Mouse (Mus musculus): Measurements from ENCODE around the gene Tmem130. TPM values are rescaled to one million over a fixed set of nuclear protein-coding genes. Genes with fewer than 3 reads are reported as not detected.

Tmem130 gene
- polyA plus RNA-seq, 2 experiments = 0.79 TPM; not detected in 1

- Histone ChIP-seq H3K36me3 (ENCODE audit: control insufficient read depth, insufficient read depth, low read length) (no peaks in the 10 kb centered on the region), H3K27ac (replicated peaks; ENCODE audit: low read depth, low read length) (no peak overlapping the region), H3K4me3 (replicated peaks; ENCODE audit: low read length) (no peak overlapping the region), H3K4me1 (ENCODE audit: control insufficient read depth, insufficient read depth, low read length) (no peaks in the 10 kb centered on the region), H3K4me2 (replicated peaks; ENCODE audit: low read depth, low read length, severe bottlenecking) (no peak overlapping the region), H3K9me3 (ENCODE audit: control insufficient read depth, low read length) (no peaks in the 10 kb centered on the region), H3K27me3 (ENCODE audit: control insufficient read depth, insufficient read depth, low read length) (no peaks in the 10 kb centered on the region), H3K9ac (ENCODE audit: low read depth, low read length, severe bottlenecking) (no peak overlapping the region)
- DNase-seq (ENCODE audit: low spot score) (no peak), ATAC-seq (ENCODE audit: low FRiP score, low read depth) (no peak)
- 64% methylated on average over 20 of the region's 20 CpGs for WGBS
- no peak for TF ChIP-seq POLR2A (IDR thresholded peaks at IDR 0.05; ENCODE audit: borderline replicate concordance, extremely low read depth, insufficient read depth, insufficient read length)
These were observed 57.9 kb downstream of the Tmem130 start for GRCm38 (mm10) chr5:144703464-144704368.

- ATAC-seq (ENCODE audit: low FRiP score, low read depth) (no peak), DNase-seq (ENCODE audit: low spot score) (no peak)
- no peaks in the 10 kb centered on the region for H3K36me3 ChIP-seq (ENCODE audit: control insufficient read depth, insufficient read depth, low read length)
- no peak overlapping the region for H3K9ac ChIP-seq (ENCODE audit: low read depth, low read length, severe bottlenecking)
- WGBS = 67% methylated on average over 8 of the region's 8 CpGs
- no peak for TF ChIP-seq POLR2A (IDR thresholded peaks at IDR 0.05; ENCODE audit: borderline replicate concordance, extremely low read depth, insufficient read depth, insufficient read length)
- no peaks in the 10 kb centered on the region for H3K9me3 ChIP-seq (ENCODE audit: control insufficient read depth, low read length)
- no peaks in the 10 kb centered on the region for H3K27me3 ChIP-seq (ENCODE audit: control insufficient read depth, insufficient read depth, low read length)
- no peaks in the 10 kb centered on the region for H3K4me1 ChIP-seq (ENCODE audit: control insufficient read depth, insufficient read depth, low read length)
- H3K4me2 ChIP-seq (replicated peaks; ENCODE audit: low read depth, low read length, severe bottlenecking) = no peak overlapping the region
- H3K4me3 ChIP-seq (replicated peaks; ENCODE audit: low read length) = no peak overlapping the region
- no peak overlapping the region for H3K27ac ChIP-seq (replicated peaks; ENCODE audit: low read depth, low read length)
These were observed 66.1 kb downstream of the Tmem130 start for GRCm38 (mm10) chr5:144695289-144696060.

GRCm38 (mm10) chr5:144694161-144694560 lies 67.5 kb downstream of the Tmem130 start:
- Histone ChIP-seq H3K27ac (replicated peaks; ENCODE audit: low read depth, low read length) (no peak overlapping the region), H3K4me1 (ENCODE audit: control insufficient read depth, insufficient read depth, low read length) (no peaks in the 10 kb centered on the region), H3K9me3 (ENCODE audit: control insufficient read depth, low read length) (no peaks in the 10 kb centered on the region), H3K27me3 (ENCODE audit: control insufficient read depth, insufficient read depth, low read length) (no peaks in the 10 kb centered on the region), H3K9ac (ENCODE audit: low read depth, low read length, severe bottlenecking) (no peak overlapping the region), H3K4me2 (replicated peaks; ENCODE audit: low read depth, low read length, severe bottlenecking) (no peak overlapping the region), H3K36me3 (ENCODE audit: control insufficient read depth, insufficient read depth, low read length) (no peaks in the 10 kb centered on the region), H3K4me3 (replicated peaks; ENCODE audit: low read length) (no peak overlapping the region)
- no peak for DNase-seq (ENCODE audit: low spot score)
- TF ChIP-seq POLR2A (IDR thresholded peaks at IDR 0.05; ENCODE audit: borderline replicate concordance, extremely low read depth, insufficient read depth, insufficient read length) = no peak
- no peak for ATAC-seq (ENCODE audit: low FRiP score, low read depth)
- 70% methylated on average over 4 of the region's 4 CpGs for WGBS

GRCm38 (mm10) chr5:144691421-144691820 lies 70.2 kb downstream of the Tmem130 start:
- peaks cover 10% of the 10 kb centered on the region; the same call in 1 of the 2 replicates for H3K4me1 ChIP-seq (ENCODE audit: control insufficient read depth, insufficient read depth, low read length)
- no peak overlapping the region for H3K9ac ChIP-seq (ENCODE audit: low read depth, low read length, severe bottlenecking)
- no peak for DNase-seq (ENCODE audit: low spot score)
- no peaks in the 10 kb centered on the region for H3K36me3 ChIP-seq (ENCODE audit: control insufficient read depth, insufficient read depth, low read length)
- no peak overlapping the region for H3K4me3 ChIP-seq (replicated peaks; ENCODE audit: low read length)
- no peak overlapping the region for H3K4me2 ChIP-seq (replicated peaks; ENCODE audit: low read depth, low read length, severe bottlenecking)
- no peaks in the 10 kb centered on the region for H3K9me3 ChIP-seq (ENCODE audit: control insufficient read depth, low read length)
- TF ChIP-seq POLR2A (IDR thresholded peaks at IDR 0.05; ENCODE audit: borderline replicate concordance, extremely low read depth, insufficient read depth, insufficient read length) = no peak
- H3K27me3 ChIP-seq (ENCODE audit: control insufficient read depth, insufficient read depth, low read length) = no peaks in the 10 kb centered on the region
- ATAC-seq (ENCODE audit: low FRiP score, low read depth) = no peak
- H3K27ac ChIP-seq (replicated peaks; ENCODE audit: low read depth, low read length) = no peak overlapping the region
- WGBS = 50% methylated on average over 4 of the region's 4 CpGs

- ATAC-seq (ENCODE audit: low FRiP score, low read depth) = peak; percentile 23; the same call in 1 of the 2 replicates
- peak; percentile 44 for DNase-seq (ENCODE audit: low spot score)
- H3K27ac ChIP-seq (replicated peaks; ENCODE audit: low read depth, low read length) = no peak overlapping the region
- no peak overlapping the region for H3K4me3 ChIP-seq (replicated peaks; ENCODE audit: low read length)
- no peak overlapping the region for H3K4me2 ChIP-seq (replicated peaks; ENCODE audit: low read depth, low read length, severe bottlenecking)
- 34% methylated on average over 4 of the region's 4 CpGs for WGBS
- H3K27me3 ChIP-seq (ENCODE audit: control insufficient read depth, insufficient read depth, low read length) = no peaks in the 10 kb centered on the region
- peaks cover 10% of the 10 kb centered on the region; the same call in 1 of the 2 replicates for H3K4me1 ChIP-seq (ENCODE audit: control insufficient read depth, insufficient read depth, low read length)
- no peaks in the 10 kb centered on the region for H3K36me3 ChIP-seq (ENCODE audit: control insufficient read depth, insufficient read depth, low read length)
- H3K9ac ChIP-seq (ENCODE audit: low read depth, low read length, severe bottlenecking) = no peak overlapping the region
- no peak for TF ChIP-seq POLR2A (IDR thresholded peaks at IDR 0.05; ENCODE audit: borderline replicate concordance, extremely low read depth, insufficient read depth, insufficient read length)
- no peaks in the 10 kb centered on the region for H3K9me3 ChIP-seq (ENCODE audit: control insufficient read depth, low read length)
These were observed 73.2 kb downstream of the Tmem130 start for GRCm38 (mm10) chr5:144688371-144688770.

Other genes with a start within 250 kb of the Tmem130 start
- 3.8 and 4.1 TPM in 2 replicates for gene Nptx2, start 215.9 kb downstream of the Tmem130 start, polyA plus RNA-seq (2012; rRNA removed)
- 1.2 and 1.6 TPM in 2 replicates for gene Nptx2, start 215.9 kb downstream of the Tmem130 start, polyA plus RNA-seq (2014; fragmentation: Nextera tagmentation; extraction: Ambion mirVana)
- gene Trrap, start 5.9 kb upstream of the Tmem130 start, polyA plus RNA-seq (2012; rRNA removed) = 146 and 182 TPM in 2 replicates
- gene Trrap, start 5.9 kb upstream of the Tmem130 start, polyA plus RNA-seq (2014; fragmentation: Nextera tagmentation; extraction: Ambion mirVana) = 79.2 and 106 TPM in 2 replicates
- 28.3 and 33.7 TPM in 2 replicates for gene Smurf1, start 204.0 kb upstream of the Tmem130 start, polyA plus RNA-seq (2012; rRNA removed)
- gene Smurf1, start 204.0 kb upstream of the Tmem130 start, polyA plus RNA-seq (2014; fragmentation: Nextera tagmentation; extraction: Ambion mirVana) = 24.7 and 25.8 TPM in 2 replicates

Data from limb, embryonic 14.5 days (tissue).